Mouse (Mus musculus) frontal cortex, adult 2 months (tissue): ENCODE results near the gene Dhrs13. TPM values are rescaled to one million over a fixed set of nuclear protein-coding genes. Genes with fewer than 3 reads are reported as not detected.

Experiments used
- DNase-seq, 2 experiments: peaks; one replicate each; pipeline ENCODE4 v3.0.0; 2022; ENCODE audit warnings: low spot score in 1 of 2; ENCODE audit errors: extremely low spot score in 1 of 2
- polyA plus RNA-seq: library from polyadenylated mRNA; depleted of rRNA; stranded (reverse); fragments of >200 nt; gene quantifications from 2 replicates; pipeline ENCODE4 v1.2.3, GENCODE M21; 2012; rRNA removed

The Dhrs13 gene
- polyA plus RNA-seq, 1 experiment, result 8.8 TPM

DNA sequence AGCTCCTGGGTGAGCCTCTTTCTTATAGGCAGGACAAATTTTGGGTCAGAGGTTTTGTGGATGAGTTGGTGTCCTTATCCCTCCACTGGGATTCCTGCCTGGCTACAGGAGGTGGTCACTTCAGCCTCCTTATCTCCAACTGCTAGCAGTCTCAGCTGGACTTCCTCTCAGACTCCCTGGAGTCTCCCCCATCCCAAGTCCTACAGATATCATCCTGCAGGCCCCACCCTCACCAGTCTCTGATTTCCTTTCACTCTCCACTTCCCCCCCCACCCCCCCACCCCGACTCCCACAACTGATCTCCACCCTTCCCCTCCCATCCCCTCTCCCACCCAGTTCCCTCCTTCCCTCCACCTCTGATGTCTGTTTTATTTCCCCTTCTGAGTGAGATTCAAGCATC lies 51.5 kb downstream of the Dhrs13 start:
- DNase-seq, result no peak

DNA sequence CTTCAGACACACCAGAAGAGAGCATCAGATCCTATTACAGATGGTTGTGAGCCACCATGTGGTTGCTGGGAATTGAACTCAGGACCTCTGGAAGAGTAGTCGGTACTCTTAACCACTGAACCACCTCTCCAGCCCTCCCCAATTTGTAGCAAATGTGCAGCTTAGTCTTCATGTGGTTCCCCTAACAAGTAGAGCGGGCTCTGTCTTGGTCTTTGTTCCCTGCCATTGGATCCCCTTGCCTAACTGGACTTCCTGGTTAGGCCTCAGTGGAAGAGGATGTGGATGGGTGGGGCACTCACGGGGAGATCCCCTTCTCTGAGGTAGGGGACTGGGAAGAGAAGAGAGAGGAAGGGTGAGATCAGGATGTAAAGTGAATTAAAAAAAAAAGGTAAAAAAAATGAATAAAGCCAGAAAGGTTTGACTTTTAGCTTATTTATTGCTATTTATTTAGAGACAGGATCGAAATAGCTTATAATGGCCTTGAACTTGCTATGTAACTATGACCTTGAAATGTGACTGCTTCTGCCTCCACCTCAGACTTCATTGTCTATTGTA lies 54.9 kb downstream of the Dhrs13 start:
- no peak for DNase-seq

Other genes starting within 250 kb of the Dhrs13 start
- gene Gm10277, start 244.5 kb upstream of the Dhrs13 start, polyA plus RNA-seq, result not detected in 2 replicates
- 7.0 and 8.6 TPM in 2 replicates for gene Pipox, start 138.2 kb upstream of the Dhrs13 start, polyA plus RNA-seq
- 169 and 190 TPM in 2 replicates for gene Sez6, start 101.5 kb upstream of the Dhrs13 start, polyA plus RNA-seq
- 43.8 and 45.3 TPM in 2 replicates for gene Phf12, start 49.5 kb upstream of the Dhrs13 start, polyA plus RNA-seq
- 134 and 136 TPM in 2 replicates for gene Flot2, start 5.7 kb downstream of the Dhrs13 start, polyA plus RNA-seq
- 26.7 and 28.4 TPM in 2 replicates for gene Eral1, start 48.1 kb downstream of the Dhrs13 start, polyA plus RNA-seq
- 22.9 and 27.1 TPM in 2 replicates for gene Fam222b, start 62.4 kb downstream of the Dhrs13 start, polyA plus RNA-seq
- gene Traf4, start 133.3 kb downstream of the Dhrs13 start, polyA plus RNA-seq, result 21.3 and 22.0 TPM in 2 replicates
- gene Nek8, start 144.4 kb downstream of the Dhrs13 start, polyA plus RNA-seq, result 5.7 and 7.1 TPM in 2 replicates
- 74.4 and 74.7 TPM in 2 replicates for gene Tlcd1, start 144.4 kb downstream of the Dhrs13 start, polyA plus RNA-seq
- gene Rpl23a, start 151.3 kb downstream of the Dhrs13 start, polyA plus RNA-seq, result 1,050 and 1,099 TPM in 2 replicates
- 62.3 and 68.1 TPM in 2 replicates for gene Rab34, start 156.2 kb downstream of the Dhrs13 start, polyA plus RNA-seq
- 6.9 and 7.8 TPM in 2 replicates for gene Proca1, start 161.1 kb downstream of the Dhrs13 start, polyA plus RNA-seq
- 107 and 124 TPM in 2 replicates for gene Sdf2, start 213.5 kb downstream of the Dhrs13 start, polyA plus RNA-seq
- 45.4 and 48.7 TPM in 2 replicates for gene Supt6, start 213.7 kb downstream of the Dhrs13 start, polyA plus RNA-seq
- 119 and 129 TPM in 2 replicates for gene 2610507B11Rik, start 229.5 kb downstream of the Dhrs13 start, polyA plus RNA-seq